Mouse (Mus musculus): ENCODE measurements around the gene Gtpbp1. TPM values are rescaled to one million over a fixed set of nuclear protein-coding genes. Genes with fewer than 3 reads are reported as not detected.

Gtpbp1 gene
- polyA plus RNA-seq, 1 experiment: 35.3 TPM

DNA sequence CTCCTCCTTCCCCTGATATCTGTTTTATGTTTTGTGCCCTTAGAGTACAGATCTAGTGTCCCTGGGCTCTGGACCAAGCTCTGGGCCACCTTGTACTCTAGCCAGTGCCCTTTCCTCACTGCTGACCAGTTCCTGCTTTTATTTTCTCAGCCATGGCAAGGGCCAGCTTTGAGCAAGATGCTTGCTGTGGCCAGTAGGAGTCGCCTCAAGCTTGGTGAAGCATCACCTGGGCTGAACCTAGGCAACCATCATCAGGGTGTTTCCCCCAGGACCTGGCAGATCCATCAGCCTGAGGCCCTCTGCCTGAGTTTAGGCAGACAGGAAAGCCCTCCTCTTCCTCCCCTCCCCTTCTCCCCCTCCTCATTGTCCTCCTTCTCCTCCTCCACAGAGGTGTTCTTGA, 32.8 kb downstream of the Gtpbp1 start:
- 40% methylated on average over 1 of the region's 1 CpGs for WGBS
- Histone ChIP-seq H3K4me1 (ENCODE audit: control insufficient read depth, insufficient read depth, low read length) (no peaks in the 10 kb centered on the region), H3K36me3 (ENCODE audit: control insufficient read depth, insufficient read depth, low read length) (no peaks in the 10 kb centered on the region; the same call in 1 of the 2 replicates), H3K27ac (ENCODE audit: insufficient read depth, low read depth, low read length) (no peak overlapping the region), H3K27me3 (replicated peaks; ENCODE audit: control insufficient read depth, insufficient read depth, low read length) (no peaks in the 10 kb centered on the region), H3K4me3 (ENCODE audit: insufficient read depth, low read depth, low read length) (no peak overlapping the region)
- TF ChIP-seq CTCF (conservative IDR thresholded peaks at IDR 0.05; ENCODE audit: insufficient read depth, insufficient read length, low read depth, low read length): peak; percentile 87
- no peak for TF ChIP-seq POLR2A (IDR thresholded peaks at IDR 0.05; ENCODE audit: low read depth, low read length)
- DNase-seq: peak; percentile 70

DNA sequence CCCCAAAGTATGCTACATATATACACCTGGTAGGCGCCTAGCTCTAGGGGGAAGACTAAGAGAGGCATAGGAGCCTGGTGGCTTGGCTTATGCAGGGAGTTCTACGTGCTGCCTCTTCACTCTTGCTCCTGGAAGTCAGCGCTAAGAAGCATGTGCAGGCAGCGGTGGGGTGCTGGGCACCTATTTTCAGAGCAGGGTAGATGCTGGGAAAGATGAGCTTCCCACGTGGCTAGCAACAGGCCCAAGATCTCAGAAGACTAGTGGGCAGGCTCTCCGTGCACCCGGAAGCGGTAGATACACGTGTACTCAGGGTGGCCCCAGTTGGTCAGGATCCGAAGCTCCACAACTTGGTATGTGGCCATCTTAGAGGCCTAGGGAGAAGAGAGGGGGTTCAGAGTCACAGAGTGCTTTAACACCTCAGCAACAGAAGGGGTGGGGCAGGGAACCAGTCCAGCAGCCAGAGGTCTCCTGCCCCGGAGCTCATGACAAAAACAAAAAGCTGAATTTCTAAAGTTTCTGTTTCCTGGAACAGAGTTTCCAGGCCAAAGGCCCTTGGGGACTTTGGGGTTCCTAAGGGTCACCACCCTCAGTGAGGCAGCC, 34.6 kb downstream of the Gtpbp1 start:
- no peak overlapping the region for H3K27ac ChIP-seq (ENCODE audit: insufficient read depth, low read depth, low read length)
- DNase-seq: no peak
- no peaks in the 10 kb centered on the region for H3K4me1 ChIP-seq (ENCODE audit: control insufficient read depth, insufficient read depth, low read length)
- no peaks in the 10 kb centered on the region for H3K36me3 ChIP-seq (ENCODE audit: control insufficient read depth, insufficient read depth, low read length)
- H3K4me3 ChIP-seq (ENCODE audit: insufficient read depth, low read depth, low read length): no peak overlapping the region
- WGBS: 84% methylated on average over 11 of the region's 11 CpGs
- TF ChIP-seq POLR2A (IDR thresholded peaks at IDR 0.05; ENCODE audit: low read depth, low read length) (no peak), CTCF (conservative IDR thresholded peaks at IDR 0.05; ENCODE audit: insufficient read depth, insufficient read length, low read depth, low read length) (no peak)
- H3K27me3 ChIP-seq (replicated peaks; ENCODE audit: control insufficient read depth, insufficient read depth, low read length): no peaks in the 10 kb centered on the region

DNA sequence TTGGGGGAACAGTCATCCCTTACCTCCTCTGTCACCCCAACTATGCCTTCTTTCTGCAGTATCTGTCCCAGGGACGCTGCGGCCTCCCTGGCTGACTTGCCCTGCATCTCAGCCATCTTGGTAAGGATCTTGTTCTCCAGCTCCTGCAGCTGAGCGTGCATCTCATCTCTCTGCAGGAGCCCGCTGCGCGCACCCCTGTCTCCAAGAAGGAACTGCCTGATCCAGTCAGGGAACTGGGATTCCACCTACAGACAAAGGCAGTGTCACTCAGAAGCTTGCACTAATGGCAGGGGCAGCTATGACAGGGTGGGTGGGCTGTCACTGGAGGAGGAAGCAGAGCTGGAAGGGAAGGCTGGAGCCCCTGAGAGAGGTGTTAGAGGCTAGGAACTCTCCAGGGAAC, 37.2 kb downstream of the Gtpbp1 start:
- DNase-seq: no peak
- WGBS: 95% methylated on average over 6 of the region's 6 CpGs
- H3K4me1 ChIP-seq (ENCODE audit: control insufficient read depth, insufficient read depth, low read length): no peaks in the 10 kb centered on the region
- H3K4me3 ChIP-seq (ENCODE audit: insufficient read depth, low read depth, low read length): no peak overlapping the region
- TF ChIP-seq CTCF (conservative IDR thresholded peaks at IDR 0.05; ENCODE audit: insufficient read depth, insufficient read length, low read depth, low read length) (no peak), POLR2A (IDR thresholded peaks at IDR 0.05; ENCODE audit: low read depth, low read length) (no peak)
- no peaks in the 10 kb centered on the region for H3K36me3 ChIP-seq (ENCODE audit: control insufficient read depth, insufficient read depth, low read length)
- H3K27me3 ChIP-seq (replicated peaks; ENCODE audit: control insufficient read depth, insufficient read depth, low read length): no peaks in the 10 kb centered on the region
- H3K27ac ChIP-seq (ENCODE audit: insufficient read depth, low read depth, low read length): no peak overlapping the region

DNA sequence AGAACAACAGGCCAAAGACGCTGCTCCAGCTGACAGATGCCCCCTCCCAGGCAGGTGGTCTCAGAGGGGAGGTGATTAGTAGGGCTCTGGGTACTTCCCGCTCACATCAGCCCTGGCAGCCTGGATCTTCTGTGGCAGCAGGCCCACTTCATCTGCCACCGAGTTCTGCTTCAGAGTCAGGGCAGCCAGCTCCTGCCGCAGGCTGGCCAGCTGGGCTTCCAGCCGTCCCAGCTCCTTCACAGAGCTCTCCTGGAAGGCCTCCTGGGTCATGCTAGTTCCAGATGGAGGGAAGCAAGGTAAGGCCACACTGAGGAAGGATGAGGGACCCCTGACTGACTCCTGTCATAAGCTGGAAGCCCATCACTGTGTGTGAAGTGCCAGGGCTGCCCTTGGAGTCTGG, 37.7 kb downstream of the Gtpbp1 start:
- no peak for DNase-seq
- no peaks in the 10 kb centered on the region for H3K36me3 ChIP-seq (ENCODE audit: control insufficient read depth, insufficient read depth, low read length)

DNA sequence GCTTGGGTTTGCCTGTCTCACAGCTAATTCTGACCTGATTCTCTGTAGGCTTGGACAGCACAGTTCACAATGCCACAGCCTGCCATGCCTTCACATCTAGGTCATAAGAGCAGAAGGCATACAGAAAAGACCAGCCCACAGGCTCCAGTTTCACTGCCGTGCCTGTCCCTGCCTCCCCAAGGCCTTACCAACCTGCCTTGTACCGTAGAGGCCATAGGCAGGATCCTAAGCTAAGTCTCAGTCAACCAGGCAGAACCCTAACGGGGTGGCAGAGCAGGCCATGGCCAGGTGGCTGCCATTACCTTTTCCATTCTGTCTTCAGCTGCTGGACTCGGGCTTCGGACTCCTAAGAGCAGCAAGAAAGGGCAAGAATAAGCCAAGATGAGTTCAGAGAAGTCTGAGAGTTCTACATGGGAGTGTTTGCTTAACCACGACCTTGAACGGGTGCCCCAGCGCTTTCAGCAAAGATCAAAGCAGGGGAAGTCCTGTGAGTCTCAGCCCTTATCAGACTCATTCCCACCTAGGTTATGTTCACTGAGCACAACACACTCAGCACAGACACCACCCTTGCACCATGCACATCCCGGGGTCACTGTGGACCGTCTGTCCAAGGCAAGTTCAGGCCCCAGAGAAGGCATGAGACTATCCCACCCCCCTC, 38.2 kb downstream of the Gtpbp1 start:
- Histone ChIP-seq H3K4me1 (ENCODE audit: control insufficient read depth, insufficient read depth, low read length) (no peaks in the 10 kb centered on the region), H3K4me3 (ENCODE audit: insufficient read depth, low read depth, low read length) (no peak overlapping the region), H3K27me3 (replicated peaks; ENCODE audit: control insufficient read depth, insufficient read depth, low read length) (no peaks in the 10 kb centered on the region), H3K27ac (ENCODE audit: insufficient read depth, low read depth, low read length) (no peak overlapping the region), H3K36me3 (ENCODE audit: control insufficient read depth, insufficient read depth, low read length) (no peaks in the 10 kb centered on the region)
- DNase-seq: no peak
- WGBS: 80% methylated on average over 10 of the region's 10 CpGs
- TF ChIP-seq POLR2A (IDR thresholded peaks at IDR 0.05; ENCODE audit: low read depth, low read length): no peak
- no peak for TF ChIP-seq CTCF (conservative IDR thresholded peaks at IDR 0.05; ENCODE audit: insufficient read depth, insufficient read length, low read depth, low read length)

More for the DNA sequence above, 37.7 kb downstream of the Gtpbp1 start:
- TF ChIP-seq POLR2A (IDR thresholded peaks at IDR 0.05; ENCODE audit: low read depth, low read length): no peak
- no peak for TF ChIP-seq CTCF (conservative IDR thresholded peaks at IDR 0.05; ENCODE audit: insufficient read depth, insufficient read length, low read depth, low read length)
- Histone ChIP-seq H3K4me1 (ENCODE audit: control insufficient read depth, insufficient read depth, low read length) (no peaks in the 10 kb centered on the region), H3K27me3 (replicated peaks; ENCODE audit: control insufficient read depth, insufficient read depth, low read length) (no peaks in the 10 kb centered on the region), H3K27ac (ENCODE audit: insufficient read depth, low read depth, low read length) (no peak overlapping the region), H3K4me3 (ENCODE audit: insufficient read depth, low read depth, low read length) (no peak overlapping the region)
- 92% methylated on average over 5 of the region's 5 CpGs for WGBS

DNA sequence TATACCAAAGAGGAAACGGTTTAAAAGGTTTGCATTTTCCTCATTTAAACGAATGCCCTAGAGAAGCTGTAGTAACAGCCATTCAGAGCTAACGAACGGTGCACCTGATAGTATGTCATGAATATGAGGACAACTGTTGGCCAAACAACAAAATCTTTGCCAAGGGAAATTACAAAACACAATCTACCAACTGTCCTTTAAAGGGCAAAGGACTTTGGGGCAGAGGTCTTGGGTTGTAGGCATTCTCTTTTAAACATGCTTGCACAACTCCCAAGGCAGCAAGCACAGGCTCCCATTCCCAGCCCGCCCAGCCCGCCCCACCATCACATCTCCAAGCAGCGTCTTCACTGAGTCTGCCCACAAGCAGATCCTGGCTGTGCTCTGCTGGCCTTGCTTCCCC, 40.9 kb downstream of the Gtpbp1 start:
- H3K27me3 ChIP-seq (replicated peaks; ENCODE audit: control insufficient read depth, insufficient read depth, low read length): no peaks in the 10 kb centered on the region
- WGBS: 88% methylated on average over 7 of the region's 7 CpGs
- H3K4me1 ChIP-seq (ENCODE audit: control insufficient read depth, insufficient read depth, low read length): no peaks in the 10 kb centered on the region
- H3K27ac ChIP-seq (ENCODE audit: insufficient read depth, low read depth, low read length): no peak overlapping the region
- no peak overlapping the region for H3K4me3 ChIP-seq (ENCODE audit: insufficient read depth, low read depth, low read length)
- no peak for DNase-seq
- TF ChIP-seq CTCF (conservative IDR thresholded peaks at IDR 0.05; ENCODE audit: insufficient read depth, insufficient read length, low read depth, low read length): no peak
- TF ChIP-seq POLR2A (IDR thresholded peaks at IDR 0.05; ENCODE audit: low read depth, low read length): no peak
- H3K36me3 ChIP-seq (ENCODE audit: control insufficient read depth, insufficient read depth, low read length): peaks cover 2% of the 10 kb centered on the region; the same call in 1 of the 2 replicates

DNA sequence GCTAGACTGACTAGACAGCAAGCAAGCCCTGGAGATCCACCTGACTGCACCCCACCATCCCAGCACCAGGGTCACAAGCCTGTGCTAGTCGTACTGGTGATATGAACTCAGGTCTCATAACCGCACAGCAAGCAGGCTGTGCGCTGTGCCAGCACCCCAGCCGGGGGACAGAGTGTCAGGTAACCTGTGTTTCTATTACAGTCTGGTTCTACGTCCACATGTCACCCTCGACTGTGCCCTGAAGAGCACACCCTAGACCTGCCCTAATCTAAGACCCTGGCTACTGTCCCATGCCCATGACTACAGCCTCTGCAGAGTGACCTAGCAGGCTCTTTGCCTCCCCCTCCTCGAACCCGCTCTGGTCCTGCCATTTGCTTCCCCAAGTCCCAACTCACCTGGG, 42.5 kb downstream of the Gtpbp1 start:
- no peak for DNase-seq
- no peaks in the 10 kb centered on the region for H3K4me1 ChIP-seq (ENCODE audit: control insufficient read depth, insufficient read depth, low read length)
- WGBS: 96% methylated on average over 8 of the region's 8 CpGs
- H3K36me3 ChIP-seq (ENCODE audit: control insufficient read depth, insufficient read depth, low read length): peaks cover 3% of the 10 kb centered on the region; the same call in 1 of the 2 replicates
- H3K4me3 ChIP-seq (ENCODE audit: insufficient read depth, low read depth, low read length): no peak overlapping the region
- TF ChIP-seq POLR2A (IDR thresholded peaks at IDR 0.05; ENCODE audit: low read depth, low read length): no peak
- no peak for TF ChIP-seq CTCF (conservative IDR thresholded peaks at IDR 0.05; ENCODE audit: insufficient read depth, insufficient read length, low read depth, low read length)
- H3K27ac ChIP-seq (ENCODE audit: insufficient read depth, low read depth, low read length): no peak overlapping the region
- no peaks in the 10 kb centered on the region for H3K27me3 ChIP-seq (replicated peaks; ENCODE audit: control insufficient read depth, insufficient read depth, low read length)
